Mouse (Mus musculus) myocyte (in vitro differentiated cells): Measurements from ENCODE around the gene Nxt2.

Experiments
- CEBPB ChIP-seq: IDR thresholded peaks from 2 replicates; pipeline ENCODE4 v1.6.1; 2011; ENCODE audit warnings: mild to moderate bottlenecking, moderate library complexity; ENCODE audit not compliant: poor library complexity, insufficient read depth, severe bottlenecking
- E2F4 ChIP-seq: IDR thresholded peaks from one replicate; pipeline ENCODE4 v1.6.1; 2011; ENCODE audit warnings: mild to moderate bottlenecking, control low read depth, moderate library complexity; ENCODE audit not compliant: insufficient read depth
- MAX ChIP-seq: IDR thresholded peaks from one replicate; pipeline ENCODE4 v1.6.1; 2011; ENCODE audit warnings: low read depth, mild to moderate bottlenecking, control low read depth
- MYOD1 ChIP-seq, 3 experiments: IDR thresholded peaks; one replicate each; pipeline ENCODE4 v1.6.1; 2011; ENCODE audit warnings: control low read depth in 2 of 3, low read depth in 2 of 3, mild to moderate bottlenecking in 2 of 3, moderate library complexity in 1 of 3; ENCODE audit not compliant: insufficient read length in 2 of 3, control insufficient read depth in 1 of 3
- MYOG ChIP-seq, 3 experiments: IDR thresholded peaks; one replicate each; pipeline ENCODE4 v1.6.1; 2011; ENCODE audit warnings: control low read depth in 2 of 3, low read depth in 2 of 3, mild to moderate bottlenecking in 2 of 3; ENCODE audit not compliant: insufficient read length in 2 of 3, control insufficient read depth in 1 of 3, insufficient read depth in 1 of 3
- POLR2A ChIP-seq: IDR thresholded peaks from one replicate; pipeline ENCODE4 v1.6.1; 2011; ENCODE audit warnings: low read depth, mild to moderate bottlenecking, control low read depth, moderate library complexity; ENCODE audit not compliant: insufficient read length
- POLR2AphosphoS2 ChIP-seq: IDR thresholded peaks from one replicate; pipeline ENCODE4 v1.6.1; 2011; ENCODE audit warnings: low read depth, control low read depth; ENCODE audit not compliant: insufficient read length
- TCF12 ChIP-seq: IDR thresholded peaks from one replicate; pipeline ENCODE4 v1.6.1; 2011; ENCODE audit warnings: mild to moderate bottlenecking, control low read depth; ENCODE audit not compliant: poor library complexity, insufficient read depth, severe bottlenecking
- TCF3 ChIP-seq: IDR thresholded peaks from one replicate; pipeline ENCODE4 v1.6.1; 2011; ENCODE audit warnings: low read depth, control low read depth; ENCODE audit not compliant: insufficient read length
- USF1 ChIP-seq: IDR thresholded peaks from one replicate; pipeline ENCODE4 v1.6.1; 2011; ENCODE audit warnings: low read depth, mild to moderate bottlenecking, control low read depth, moderate library complexity

GRCm38 (mm10) chrX:142276031-142276430 is 49.5 kb downstream of the Nxt2 start:
- TF ChIP-seq TCF12 (no peak), MAX (no peak), MYOG (IDR thresholded peaks at IDR 0.05; ENCODE audit: control insufficient read depth in 1 of 3, insufficient read depth in 1 of 3, insufficient read length in 2 of 3, low read depth in 2 of 3) (no peak), E2F4 (no peak), POLR2A (no peak), USF1 (no peak), POLR2AphosphoS2 (no peak), CEBPB (no peak), MYOD1 (IDR thresholded peaks at IDR 0.05; ENCODE audit: control insufficient read depth in 1 of 3, insufficient read length in 2 of 3, low read depth in 2 of 3) (no peak), TCF3 (no peak)
